Mouse (Mus musculus) kidney, adult 2 months (tissue): ENCODE results near the gene 1700042G07Rik. TPM values are rescaled to one million over a fixed set of nuclear protein-coding genes. Genes with fewer than 3 reads are reported as not detected.

Experiments
- DNase-seq: peaks from one replicate; pipeline ENCODE4 v3.0.0; 2021
- H3K27ac ChIP-seq: fragments of 200-500 bp; 2 replicates; pipeline ENCODE4 v1.5.1; 2012; ENCODE audit warnings: low read depth, low read length, control low read depth, inconsistent platforms; ENCODE audit not compliant: insufficient read depth
- H3K27me3 ChIP-seq: fragments of 200-500 bp; replicated peaks from 2 replicates; pipeline ENCODE4 v1.6.1; 2012; ENCODE audit warnings: mild to moderate bottlenecking, moderate library complexity, low read length, inconsistent platforms; ENCODE audit not compliant: control insufficient read depth, insufficient read depth
- H3K36me3 ChIP-seq: fragments of 200-500 bp; 2 replicates; pipeline ENCODE4 v1.6.1; 2012; ENCODE audit warnings: mild to moderate bottlenecking, moderate library complexity, low read length, inconsistent platforms; ENCODE audit not compliant: control insufficient read depth, insufficient read depth
- H3K4me1 ChIP-seq: fragments of 200-500 bp; 2 replicates; pipeline ENCODE4 v1.6.1; 2011; ENCODE audit warnings: low read length; ENCODE audit not compliant: control insufficient read depth, insufficient read depth
- H3K4me3 ChIP-seq: fragments of 200-500 bp; 2 replicates; pipeline ENCODE4 v1.5.1; 2011; ENCODE audit warnings: mild to moderate bottlenecking, low read depth, low read length, control low read depth; ENCODE audit not compliant: insufficient read depth
- CTCF ChIP-seq: fragments of 200-500 bp; conservative IDR thresholded peaks from 2 replicates; pipeline ENCODE4 v1.5.1; 2011; ENCODE audit warnings: low read depth, mild to moderate bottlenecking, control low read depth, low read length, moderate library complexity, mixed read lengths; ENCODE audit not compliant: insufficient read depth, insufficient read length
- POLR2A ChIP-seq: fragments of 200-500 bp; IDR thresholded peaks from one replicate; pipeline ENCODE4 v1.6.1; 2011; ENCODE audit warnings: low read depth, low read length, control low read depth
- WGBS: fragments of 180-500 bp; shearing (Covaris S2); methylation state at CpG from one replicate; pipeline ENCODE4 v1.1.7; 2018; 5-methylcytosine and 5-hydroxymethylcytosine counted together
- polyA plus RNA-seq: library from polyadenylated mRNA; depleted of rRNA; stranded (reverse); fragments of >200 nt; gene quantifications from 2 replicates; pipeline ENCODE4 v1.2.3, GENCODE M21; 2012; rRNA removed

The 1700042G07Rik gene
- not detected in 2 replicates for polyA plus RNA-seq

GRCm38 (mm10) chr4:116173072-116173471, at the start of gene 1700042G07Rik, which contains the start of gene Gm49337:
TSS of gene 1700042G07Rik (plus strand) at chr4:116173372.
TSS of gene Gm49337 (plus strand) at chr4:116173384.
- Histone ChIP-seq H3K27ac (peak within 1 kb of the TSS; percentile 78), H3K4me1 (peaks cover 15% of the 10 kb centered on the region), H3K36me3 (no peaks in the 10 kb centered on the region), H3K27me3 (no peaks in the 10 kb centered on the region), H3K4me3 (no peak within 1 kb of the TSS)
- DNase-seq: no peak
- WGBS: 94% methylated on average over 6 of the region's 6 CpGs
- TF ChIP-seq CTCF (no peak), POLR2A (no peak)

GRCm38 (mm10) chr4:116123602-116124519, 49.3 kb upstream of the 1700042G07Rik start, which contains the start of the genes Rad54l and Pomgnt1:
TSS of gene Rad54l (minus strand) at chr4:116123690.
TSS of gene Pomgnt1 (plus strand) at chr4:116123840.
- Histone ChIP-seq H3K27ac (0 out of 2 replicates have a peak within 1 kb of the TSS, but pooled peaks have one; percentile 6), H3K36me3 (no peaks in the 10 kb centered on the region), H3K4me1 (no peaks in the 10 kb centered on the region), H3K4me3 (peak within 1 kb of the TSS; percentile 74), H3K27me3 (no peaks in the 10 kb centered on the region)
- DNase-seq: peak; percentile 86
- TF ChIP-seq CTCF: no peak
- TF ChIP-seq POLR2A: no peak
- WGBS: 6% methylated on average over 24 of the region's 24 CpGs

- no peaks in the 10 kb centered on the region for H3K27me3 ChIP-seq
Measured at GRCm38 (mm10) chr4:116125803-116126386, 47.3 kb upstream of the 1700042G07Rik start.

GRCm38 (mm10) chr4:116127956-116128355, 45.2 kb upstream of the 1700042G07Rik start:
- Histone ChIP-seq H3K27me3 (no peaks in the 10 kb centered on the region), H3K36me3 (no peaks in the 10 kb centered on the region), H3K4me1 (no peaks in the 10 kb centered on the region), H3K27ac (no peak overlapping the region), H3K4me3 (no peak overlapping the region)
- DNase-seq: no peak
- 86% methylated on average over 6 of the region's 6 CpGs for WGBS
- TF ChIP-seq POLR2A (no peak), CTCF (no peak)

More at GRCm38 (mm10) chr4:116125803-116126386, 47.3 kb upstream of the 1700042G07Rik start:
- no peak overlapping the region for H3K4me3 ChIP-seq
- WGBS: 96% methylated on average over 4 of the region's 4 CpGs
- H3K36me3 ChIP-seq: no peaks in the 10 kb centered on the region
- H3K27ac ChIP-seq: no peak overlapping the region
- DNase-seq: no peak
- no peak for TF ChIP-seq CTCF
- TF ChIP-seq POLR2A: no peak
- H3K4me1 ChIP-seq: no peaks in the 10 kb centered on the region

- Histone ChIP-seq H3K27me3 (no peaks in the 10 kb centered on the region), H3K27ac (no peak overlapping the region), H3K4me3 (no peak overlapping the region), H3K36me3 (no peaks in the 10 kb centered on the region), H3K4me1 (no peaks in the 10 kb centered on the region)
- 67% methylated on average over 4 of the region's 4 CpGs for WGBS
- DNase-seq: no peak
- TF ChIP-seq POLR2A (no peak), CTCF (no peak)
Measured at GRCm38 (mm10) chr4:116133126-116133525, 40.0 kb upstream of the 1700042G07Rik start.

- Histone ChIP-seq H3K4me1 (no peaks in the 10 kb centered on the region), H3K4me3 (no peak overlapping the region), H3K27me3 (no peaks in the 10 kb centered on the region), H3K36me3 (no peaks in the 10 kb centered on the region), H3K27ac (no peak overlapping the region)
- peak; percentile 30 for DNase-seq
- 23% methylated on average over 2 of the region's 2 CpGs for WGBS
- TF ChIP-seq POLR2A: no peak
- 0 out of 2 replicates have a peak, but pooled peaks have one; percentile 25 for TF ChIP-seq CTCF
Measured at GRCm38 (mm10) chr4:116134990-116135389, 38.2 kb upstream of the 1700042G07Rik start.

- DNase-seq: no peak
- no peaks in the 10 kb centered on the region for H3K36me3 ChIP-seq
- WGBS: 60% methylated on average over 13 of the region's 13 CpGs
Measured at GRCm38 (mm10) chr4:116137421-116137996, 35.7 kb upstream of the 1700042G07Rik start.

More at GRCm38 (mm10) chr4:116137421-116137996, 35.7 kb upstream of the 1700042G07Rik start:
- TF ChIP-seq POLR2A (no peak), CTCF (no peak)
- H3K27ac ChIP-seq: no peak overlapping the region
- H3K4me1 ChIP-seq: no peaks in the 10 kb centered on the region
- no peaks in the 10 kb centered on the region for H3K27me3 ChIP-seq
- H3K4me3 ChIP-seq: no peak overlapping the region
